Mouse (Mus musculus) heart, adult 2 months (tissue): ENCODE data around the gene Ptprd.

Source experiments
- CTCF ChIP-seq: fragments of 200-600 bp; IDR thresholded peaks from 2 replicates; pipeline ENCODE4 v1.8.1; 2022; ENCODE audit warnings: antibody characterized with exemption, mild to moderate bottlenecking, moderate library complexity
- POLR2A ChIP-seq: fragments of 200-500 bp; IDR thresholded peaks from 2 replicates; pipeline ENCODE4 v1.6.1; 2011; ENCODE audit warnings: mild to moderate bottlenecking, low read depth, low read length, control low read depth; ENCODE audit not compliant: insufficient read depth

DNA sequence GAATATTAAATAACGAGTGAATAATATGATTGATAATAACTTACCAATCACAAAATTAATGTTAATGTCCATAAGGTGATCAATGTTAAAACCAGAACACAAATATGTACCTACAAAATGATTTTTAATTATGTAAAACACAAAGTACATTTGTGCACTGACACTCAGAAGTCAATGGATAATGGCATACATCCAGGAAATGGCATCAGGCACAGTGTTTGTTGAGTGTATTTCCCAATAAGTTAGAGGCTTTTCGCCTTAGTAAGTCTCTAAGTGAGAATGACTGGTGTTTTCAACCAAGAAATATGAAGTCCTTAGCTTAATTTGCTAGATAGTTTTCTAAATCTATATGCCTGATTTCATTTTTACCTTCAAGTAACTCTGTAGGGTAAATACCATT lies 1843.5 kb downstream of the Ptprd start:
- no peak for TF ChIP-seq POLR2A
- TF ChIP-seq CTCF = no peak
